Mouse (Mus musculus) MEL (cell line): ENCODE measurements around the gene Tmc4. TPM values are rescaled to one million over a fixed set of nuclear protein-coding genes. Genes with fewer than 3 reads are reported as not detected.
A peak's percentile ranks its signal among the peaks of the same experiment; 100 is the strongest.

Source experiments
- DNase-seq: peaks from one replicate; pipeline ENCODE4 v3.0.0; 2011; ENCODE audit warnings: low read depth, low spot score
- H3K27ac ChIP-seq: 2 replicates; pipeline ENCODE4 v1.5.1; 2012; ENCODE audit warnings: low read depth, mild to moderate bottlenecking, control low read depth, low read length, moderate library complexity; ENCODE audit not compliant: control insufficient read depth
- H3K27me3 ChIP-seq, 2 experiments: fragments of 150-350 bp in 1 of 2; sonication (generic) in 1 of 2; 2 replicates each; pipeline ENCODE4 v1.6.1; 2012; ENCODE audit warnings: low read length in 2 of 2, mild to moderate bottlenecking in 2 of 2, improper control_type of control experiment in 1 of 2, moderate library complexity in 1 of 2; ENCODE audit not compliant: insufficient read depth in 2 of 2, control insufficient read depth in 1 of 2
- H3K36me3 ChIP-seq, 2 experiments: 2 replicates each; pipeline ENCODE4 v1.6.1; 2012 to 2014; ENCODE audit warnings: low read length in 2 of 2, improper control_type of control experiment in 1 of 2, inconsistent platforms in 1 of 2, mild to moderate bottlenecking in 1 of 2; ENCODE audit not compliant: insufficient read depth in 2 of 2, control insufficient read depth in 1 of 2
- H3K4me1 ChIP-seq, 2 experiments: fragments of 150-350 bp in 1 of 2; sonication (generic) in 1 of 2; 2 replicates each; pipeline ENCODE4 v1.6.1; 2012; ENCODE audit warnings: low read length in 2 of 2, improper control_type of control experiment in 1 of 2, mild to moderate bottlenecking in 1 of 2; ENCODE audit not compliant: insufficient read depth in 2 of 2, control insufficient read depth in 1 of 2
- H3K4me3 ChIP-seq, 2 experiments: fragments of 150-350 bp in 1 of 2; sonication (generic) in 1 of 2; 2 replicates each; pipeline ENCODE4 v1.5.1; 2012; ENCODE audit warnings: low read depth in 2 of 2, low read length in 2 of 2, mild to moderate bottlenecking in 2 of 2, moderate library complexity in 2 of 2, control low read depth in 1 of 2, improper control_type of control experiment in 1 of 2; ENCODE audit not compliant: control insufficient read depth in 1 of 2, insufficient read depth in 1 of 2
- H3K79me2 ChIP-seq: 2 replicates; pipeline ENCODE4 v1.6.1; 2012; ENCODE audit warnings: mild to moderate bottlenecking, low read length, moderate library complexity; ENCODE audit not compliant: control insufficient read depth, poor library complexity, insufficient read depth
- H3K9ac ChIP-seq: 2 replicates; pipeline ENCODE4 v1.6.1; 2012; ENCODE audit warnings: low read depth, mild to moderate bottlenecking, control low read depth, low read length, moderate library complexity; ENCODE audit not compliant: control insufficient read depth, poor library complexity, severe bottlenecking
- H3K9me3 ChIP-seq: fragments of 150-350 bp; sonication (generic); replicated peaks from 2 replicates; pipeline ENCODE4 v1.6.1; 2012; ENCODE audit warnings: mild to moderate bottlenecking, low read length, improper control_type of control experiment, moderate library complexity; ENCODE audit not compliant: insufficient read depth
- BHLHE40 ChIP-seq: IDR thresholded peaks from 2 replicates; pipeline ENCODE4 v1.6.1; 2012; ENCODE audit warnings: low read depth, mild to moderate bottlenecking, inconsistent platforms, low read length, improper control_type of control experiment, borderline replicate concordance
- CHD1 ChIP-seq: IDR thresholded peaks from 2 replicates; pipeline ENCODE4 v1.6.1; 2012; ENCODE audit warnings: low read depth, mild to moderate bottlenecking, inconsistent platforms, low read length, improper control_type of control experiment
- CHD2 ChIP-seq: IDR thresholded peaks from 2 replicates; pipeline ENCODE4 v1.6.1; 2011; ENCODE audit warnings: low read length, improper control_type of control experiment
- CTCF ChIP-seq, 3 experiments: IDR thresholded peaks in 2 of 3; conservative IDR thresholded peaks in 1 of 3; 2 replicates each; pipeline ENCODE4 v1.5.1; 2011 to 2012; ENCODE audit warnings: low read length in 3 of 3, low read depth in 2 of 3, mild to moderate bottlenecking in 2 of 3, improper control_type of control experiment in 1 of 3, inconsistent platforms in 1 of 3, mixed read lengths in 1 of 3, moderate library complexity in 1 of 3; ENCODE audit not compliant: control insufficient read depth in 1 of 3, insufficient read depth in 1 of 3, poor library complexity in 1 of 3, severe bottlenecking in 1 of 3
- E2F4 ChIP-seq: IDR thresholded peaks from 2 replicates; pipeline ENCODE4 v1.6.1; 2011; ENCODE audit warnings: low read depth, low read length, improper control_type of control experiment, borderline replicate concordance
- ELF1 ChIP-seq: IDR thresholded peaks from 2 replicates; pipeline ENCODE4 v1.6.1; 2014; ENCODE audit warnings: low read depth, mild to moderate bottlenecking, inconsistent platforms, low read length, improper control_type of control experiment, moderate library complexity
- ETS1 ChIP-seq: IDR thresholded peaks from 2 replicates; pipeline ENCODE4 v1.6.1; 2012; ENCODE audit warnings: low read depth, mild to moderate bottlenecking, inconsistent platforms, low read length, improper control_type of control experiment, moderate library complexity
- GABPA ChIP-seq: IDR thresholded peaks from 2 replicates; pipeline ENCODE4 v1.6.1; 2012; ENCODE audit warnings: low read depth, mild to moderate bottlenecking, inconsistent platforms, low read length, improper control_type of control experiment, moderate library complexity
- GATA1 ChIP-seq: IDR thresholded peaks from 2 replicates; pipeline ENCODE4 v1.6.1; 2011; ENCODE audit warnings: low read depth, low read length, improper control_type of control experiment
- HCFC1 ChIP-seq: IDR thresholded peaks from 2 replicates; pipeline ENCODE4 v1.6.1; 2012; ENCODE audit warnings: low read depth, mild to moderate bottlenecking, inconsistent platforms, low read length, improper control_type of control experiment, moderate library complexity
- KAT2A ChIP-seq: conservative IDR thresholded peaks from 2 replicates; pipeline ENCODE4 v1.6.1; 2012; ENCODE audit warnings: low read depth, low read length, improper control_type of control experiment, inconsistent platforms
- MAFK ChIP-seq: IDR thresholded peaks from 2 replicates; pipeline ENCODE4 v1.6.1; 2011; ENCODE audit warnings: low read depth, mild to moderate bottlenecking, low read length, improper control_type of control experiment, borderline replicate concordance
- MAX ChIP-seq: IDR thresholded peaks from 2 replicates; pipeline ENCODE4 v1.6.1; 2011; ENCODE audit warnings: low read length, improper control_type of control experiment
- MAZ ChIP-seq: IDR thresholded peaks from 2 replicates; pipeline ENCODE4 v1.6.1; 2012; ENCODE audit warnings: low read depth, mild to moderate bottlenecking, inconsistent platforms, low read length, improper control_type of control experiment
- MEF2A ChIP-seq: IDR thresholded peaks from 2 replicates; pipeline ENCODE4 v1.6.1; 2014; ENCODE audit warnings: low read depth, mild to moderate bottlenecking, inconsistent platforms, low read length, improper control_type of control experiment; ENCODE audit not compliant: poor library complexity, insufficient replicate concordance, severe bottlenecking; ENCODE audit errors: extremely low read depth
- MXI1 ChIP-seq: IDR thresholded peaks from 2 replicates; pipeline ENCODE4 v1.6.1; 2011; ENCODE audit warnings: mild to moderate bottlenecking, low read depth, low read length, improper control_type of control experiment
- MYC ChIP-seq: IDR thresholded peaks from 2 replicates; pipeline ENCODE4 v1.6.1; 2011; ENCODE audit warnings: low read depth, mild to moderate bottlenecking, low read length, improper control_type of control experiment, moderate library complexity
- NELFE ChIP-seq: IDR thresholded peaks from 2 replicates; pipeline ENCODE4 v1.6.1; 2011; ENCODE audit warnings: low read depth, low read length, improper control_type of control experiment
- NRF1 ChIP-seq: IDR thresholded peaks from 2 replicates; pipeline ENCODE4 v1.6.1; 2014; ENCODE audit warnings: low read depth, mild to moderate bottlenecking, inconsistent platforms, low read length, improper control_type of control experiment, moderate library complexity; ENCODE audit not compliant: poor library complexity, insufficient read depth, severe bottlenecking
- POLR2A ChIP-seq, 2 experiments: IDR thresholded peaks; 2 replicates each; pipeline ENCODE4 v1.6.1; 2011 to 2012; ENCODE audit warnings: low read length in 2 of 2, mild to moderate bottlenecking in 2 of 2, control low read depth in 1 of 2, improper control_type of control experiment in 1 of 2, low read depth in 1 of 2, moderate library complexity in 1 of 2; ENCODE audit not compliant: control insufficient read depth in 1 of 2, insufficient read depth in 1 of 2, poor library complexity in 1 of 2
- POLR2AphosphoS2 ChIP-seq: IDR thresholded peaks from 2 replicates; pipeline ENCODE4 v1.6.1; 2011; ENCODE audit warnings: low read length, improper control_type of control experiment
- POLR2AphosphoS5 ChIP-seq: IDR thresholded peaks from 2 replicates; pipeline ENCODE4 v1.6.1; 2012; ENCODE audit warnings: low read depth, borderline replicate concordance, mild to moderate bottlenecking, inconsistent platforms, low read length, moderate library complexity, mixed read lengths
- RAD21 ChIP-seq: IDR thresholded peaks from 2 replicates; pipeline ENCODE4 v1.6.1; 2011; ENCODE audit warnings: mild to moderate bottlenecking, low read depth, low read length, improper control_type of control experiment
- RCOR1 ChIP-seq: IDR thresholded peaks from 2 replicates; pipeline ENCODE4 v1.6.1; 2012; ENCODE audit warnings: low read depth, mild to moderate bottlenecking, inconsistent platforms, low read length, improper control_type of control experiment
- SIN3A ChIP-seq: IDR thresholded peaks from 2 replicates; pipeline ENCODE4 v1.6.1; 2012; ENCODE audit warnings: low read length, improper control_type of control experiment, inconsistent platforms
- SMC3 ChIP-seq: IDR thresholded peaks from 2 replicates; pipeline ENCODE4 v1.6.1; 2011; ENCODE audit warnings: low read depth, low read length, improper control_type of control experiment
- TAL1 ChIP-seq: IDR thresholded peaks from 2 replicates; pipeline ENCODE4 v1.6.1; 2012; ENCODE audit warnings: mild to moderate bottlenecking, inconsistent platforms, low read length, moderate library complexity, mixed read lengths
- TBP ChIP-seq: IDR thresholded peaks from 2 replicates; pipeline ENCODE4 v1.8.0; 2011; ENCODE audit warnings: low read depth, low read length, improper control_type of control experiment
- TCF12 ChIP-seq: IDR thresholded peaks from 2 replicates; pipeline ENCODE4 v1.6.1; 2014; ENCODE audit warnings: low read depth, mild to moderate bottlenecking, inconsistent platforms, low read length, improper control_type of control experiment, moderate library complexity
- UBTF ChIP-seq: IDR thresholded peaks from 2 replicates; pipeline ENCODE4 v1.6.1; 2012; ENCODE audit warnings: low read depth, mild to moderate bottlenecking, inconsistent platforms, low read length, improper control_type of control experiment, moderate library complexity, borderline replicate concordance; ENCODE audit not compliant: insufficient read depth
- USF1 ChIP-seq: IDR thresholded peaks from 2 replicates; pipeline ENCODE4 v1.6.1; 2014; ENCODE audit warnings: low read depth, mild to moderate bottlenecking, inconsistent platforms, low read length, improper control_type of control experiment, moderate library complexity
- USF2 ChIP-seq, 2 experiments: IDR thresholded peaks; 2 replicates each; pipeline ENCODE4 v1.6.1; 2011 to 2012; ENCODE audit warnings: improper control_type of control experiment in 2 of 2, low read length in 2 of 2, borderline replicate concordance in 1 of 2, inconsistent platforms in 1 of 2, low read depth in 1 of 2, mild to moderate bottlenecking in 1 of 2; ENCODE audit not compliant: insufficient read depth in 1 of 2
- ZC3H11A ChIP-seq: IDR thresholded peaks from 2 replicates; pipeline ENCODE4 v1.6.1; 2012; ENCODE audit warnings: low read depth, mild to moderate bottlenecking, inconsistent platforms, low read length, improper control_type of control experiment
- ZKSCAN1 ChIP-seq: IDR thresholded peaks from 2 replicates; pipeline ENCODE4 v1.6.1; 2012; ENCODE audit warnings: low read depth, mild to moderate bottlenecking, inconsistent platforms, low read length, improper control_type of control experiment, moderate library complexity
- ZMIZ1 ChIP-seq: IDR thresholded peaks from 2 replicates; pipeline ENCODE4 v1.6.1; 2012; ENCODE audit warnings: low read depth, mild to moderate bottlenecking, inconsistent platforms, low read length, improper control_type of control experiment, moderate library complexity
- ZNF384 ChIP-seq: IDR thresholded peaks from 2 replicates; pipeline ENCODE4 v1.6.1; 2012; ENCODE audit warnings: low read depth, mild to moderate bottlenecking, inconsistent platforms, low read length, improper control_type of control experiment
- polyA plus RNA-seq, 2 experiments: library from polyadenylated mRNA; stranded (reverse) in 1 of 2; unstranded in 1 of 2; fragments of >175 nt in 1 of 2; fragments of >200 nt in 1 of 2; gene quantifications; 2 replicates each; pipeline versions ENCODE4 v1.2.1 to v1.2.4; 2012; ENCODE audit warnings: low replicate concordance in 2 of 2, low read depth in 1 of 2; ENCODE audit not compliant: insufficient read length in 2 of 2, insufficient read depth in 1 of 2, missing spikeins in 1 of 2
- total RNA-seq: library from RNA; depleted of rRNA; stranded (reverse); fragments of 300-350 nt; gene quantifications from 2 replicates; pipeline ENCODE4 v1.2.3, GENCODE M21; 2012

Gene Tmc4
- total and polyA plus RNA-seq, 3 experiments: 2.7 to 16.8 TPM; not detected in 1

- Histone ChIP-seq H3K27me3 (no peaks in the 10 kb centered on the region), H3K4me1 (peaks cover 2 to 21% of the 10 kb centered on the region in 2 experiments), H3K9ac (peak within 1 kb of the TSS; percentile 85), H3K79me2 (peaks cover 7% of the 10 kb centered on the region), H3K4me3 (peak within 1 kb of the TSS; percentile 85), H3K27ac (peak within 1 kb of the TSS; percentile 65), H3K36me3 (peaks cover 2 to 9% of the 10 kb centered on the region in 2 experiments; a peak in 3 of 4 replicates), H3K9me3 (no peaks in the 10 kb centered on the region)
- DNase-seq: peak; percentile 96
- TF ChIP-seq NELFE: peak; percentile 69
- TF ChIP-seq MAX: no peak; the same call in 1 of the 2 replicates
- TF ChIP-seq RCOR1: no peak
- TF ChIP-seq USF2 (IDR thresholded peaks at IDR 0.05; ENCODE audit: borderline replicate concordance in 1 of 2, insufficient read depth in 1 of 2, low read depth in 1 of 2, low read length in 2 of 2): no peak
- no peak for TF ChIP-seq MEF2A
- TF ChIP-seq ELF1: peak; percentile 43
- no peak for TF ChIP-seq BHLHE40
- no peak for TF ChIP-seq MAFK
- TF ChIP-seq MAZ: no peak
- TF ChIP-seq TBP: peak; percentile 79
- TF ChIP-seq SMC3: no peak
- TF ChIP-seq TCF12: peak; percentile 52
- TF ChIP-seq CTCF (IDR thresholded peaks at IDR 0.05 in 2 of 3, conservative IDR thresholded peaks at IDR 0.05 in 1 of 3; ENCODE audit: control insufficient read depth in 1 of 3, insufficient read depth in 1 of 3, low read depth in 2 of 3, low read length in 3 of 3, poor library complexity in 1 of 3, severe bottlenecking in 1 of 3): no peak
- TF ChIP-seq ZKSCAN1: no peak
- no peak for TF ChIP-seq CHD1
- TF ChIP-seq E2F4: no peak
- TF ChIP-seq GATA1: no peak
- no peak for TF ChIP-seq ETS1
- peak; percentile 96 for TF ChIP-seq KAT2A
- no peak for TF ChIP-seq TAL1
- TF ChIP-seq NRF1: no peak
- no peak for TF ChIP-seq UBTF
- no peak for TF ChIP-seq RAD21
- TF ChIP-seq POLR2AphosphoS5: no peak
- TF ChIP-seq GABPA: no peak
- peak; percentile 75 to 88 for TF ChIP-seq POLR2A (IDR thresholded peaks at IDR 0.05; ENCODE audit: control insufficient read depth in 1 of 2, insufficient read depth in 1 of 2, low read depth in 1 of 2, low read length in 2 of 2, poor library complexity in 1 of 2)
- TF ChIP-seq MXI1: peak; percentile 14; the same call in 1 of the 2 replicates
- peak; percentile 99 for TF ChIP-seq HCFC1
- TF ChIP-seq ZMIZ1: no peak
- TF ChIP-seq MYC: peak; percentile 18; the same call in 1 of the 2 replicates
- peak; percentile 76 for TF ChIP-seq POLR2AphosphoS2
- no peak for TF ChIP-seq ZC3H11A
- peak; percentile 36; the same call in 1 of the 2 replicates for TF ChIP-seq CHD2
- no peak for TF ChIP-seq ZNF384
- TF ChIP-seq SIN3A: peak; percentile 83
- TF ChIP-seq USF1: no peak
Measured at GRCm38 (mm10) chr7:3617242-3617995, 59.9 kb downstream of the Tmc4 start, which contains the start of gene Ndufa3. Gene Ndufa3 (plus strand): TSS chr7:3617373.
